Mouse (Mus musculus): ENCODE results near the gene Gadd45a. TPM values are rescaled to one million over a fixed set of nuclear protein-coding genes. Genes with fewer than 3 reads are reported as not detected.

The Gadd45a gene
- 15.1 and 17.6 TPM in 2 replicates for polyA plus RNA-seq (2015; fragmentation: Nextera tagmentation; extraction: Ambion mirVana)

DNA sequence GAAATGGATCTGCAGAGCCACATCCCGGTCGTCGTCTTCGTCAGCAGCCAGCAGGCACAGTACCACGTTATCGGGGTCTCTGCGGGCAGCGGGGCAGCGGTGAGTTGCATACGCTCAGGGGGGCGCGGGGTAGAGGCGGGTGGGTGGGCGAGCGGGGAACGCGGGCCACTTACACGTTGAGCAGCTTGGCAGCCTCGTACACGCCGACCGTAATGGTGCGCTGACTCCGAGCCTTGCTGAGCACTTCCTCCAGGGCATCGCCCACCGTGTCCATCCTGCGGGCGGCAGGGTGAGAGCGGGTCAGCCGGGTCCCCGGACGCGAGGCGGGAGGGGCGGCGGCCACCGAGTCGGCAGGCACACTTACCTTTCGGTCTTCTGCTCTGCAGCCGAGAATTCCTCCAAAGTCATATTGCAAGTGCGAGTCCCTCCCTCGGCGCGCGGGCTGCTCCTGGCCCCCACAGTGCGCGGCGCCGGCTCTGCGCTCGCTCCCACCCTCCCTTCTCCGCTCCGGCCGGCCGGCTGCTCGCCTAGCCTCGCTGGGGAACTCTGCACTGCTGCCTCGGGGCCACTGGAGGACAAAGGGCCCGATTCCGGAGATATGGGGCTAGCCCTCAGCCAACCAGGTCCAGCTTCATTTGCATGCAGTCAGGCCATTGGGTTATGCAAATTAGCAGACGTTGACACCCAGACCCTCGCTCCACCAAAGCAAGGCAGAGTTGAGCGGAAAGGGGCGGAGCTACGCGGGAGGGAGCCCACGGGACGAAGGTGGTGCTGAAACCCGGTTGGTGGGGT is at the start of gene Gadd45a:
Gene Gadd45a (minus strand): TSS at position 621 of the 792 bp plus-strand sequence.
- WGBS: under 1% methylated on average over 68 of the region's 69 CpGs
- Histone ChIP-seq H3K4me1 (ENCODE audit: control insufficient read depth, insufficient read depth, low read length) (peaks cover 21% of the 10 kb centered on the region), H3K9me3 (replicated peaks; ENCODE audit: control insufficient read depth, low read length, poor library complexity, severe bottlenecking) (no peaks in the 10 kb centered on the region)

GRCm38 (mm10) chr6:67085850-67086437 is 48.7 kb upstream of the Gadd45a start:
- Histone ChIP-seq H3K4me3 (ENCODE audit: low read depth, low read length) (no peak overlapping the region), H3K27me3 (ENCODE audit: control insufficient read depth, insufficient read depth, low read depth, low read length) (no peaks in the 10 kb centered on the region), H3K36me3 (ENCODE audit: control insufficient read depth, insufficient read depth, low read length) (no peaks in the 10 kb centered on the region), H3K4me1 (ENCODE audit: control insufficient read depth, insufficient read depth, low read length) (no peaks in the 10 kb centered on the region), H3K9me3 (replicated peaks; ENCODE audit: control insufficient read depth, low read length, poor library complexity, severe bottlenecking) (no peaks in the 10 kb centered on the region), H3K4me2 (ENCODE audit: low read length) (no peak overlapping the region), H3K27ac (ENCODE audit: low read length) (no peak overlapping the region), H3K9ac (ENCODE audit: low read depth, low read length) (no peak overlapping the region)
- no peak for ATAC-seq
- whole genome bisulfite sequencing: 93% methylated on average over 9 of the region's 9 CpGs

More for the DNA sequence above, at the start of gene Gadd45a:
- Histone ChIP-seq H3K27ac (ENCODE audit: low read length) (peak within 1 kb of the TSS; percentile 92), H3K9ac (ENCODE audit: low read depth, low read length) (peak within 1 kb of the TSS; percentile 84), H3K36me3 (ENCODE audit: control insufficient read depth, insufficient read depth, low read length) (no peaks in the 10 kb centered on the region), H3K27me3 (ENCODE audit: control insufficient read depth, insufficient read depth, low read depth, low read length) (no peaks in the 10 kb centered on the region; the same call in 1 of the 2 replicates), H3K4me3 (ENCODE audit: low read depth, low read length) (peak within 1 kb of the TSS; percentile 84), H3K4me2 (ENCODE audit: low read length) (peak within 1 kb of the TSS; percentile 65)
- ATAC-seq: peak; percentile 97

GRCm38 (mm10) chr6:67084465-67084864 is 47.2 kb upstream of the Gadd45a start:
- no peaks in the 10 kb centered on the region for H3K4me1 ChIP-seq (ENCODE audit: control insufficient read depth, insufficient read depth, low read length)
- WGBS: 91% methylated on average over 2 of the region's 2 CpGs
- no peak for ATAC-seq
- no peak overlapping the region for H3K9ac ChIP-seq (ENCODE audit: low read depth, low read length)
- no peaks in the 10 kb centered on the region for H3K36me3 ChIP-seq (ENCODE audit: control insufficient read depth, insufficient read depth, low read length)
- no peak overlapping the region for H3K4me3 ChIP-seq (ENCODE audit: low read depth, low read length)
- no peaks in the 10 kb centered on the region for H3K27me3 ChIP-seq (ENCODE audit: control insufficient read depth, insufficient read depth, low read depth, low read length)
- no peak overlapping the region for H3K4me2 ChIP-seq (ENCODE audit: low read length)
- no peak overlapping the region for H3K27ac ChIP-seq (ENCODE audit: low read length)
- no peaks in the 10 kb centered on the region for H3K9me3 ChIP-seq (replicated peaks; ENCODE audit: control insufficient read depth, low read length, poor library complexity, severe bottlenecking)

DNA sequence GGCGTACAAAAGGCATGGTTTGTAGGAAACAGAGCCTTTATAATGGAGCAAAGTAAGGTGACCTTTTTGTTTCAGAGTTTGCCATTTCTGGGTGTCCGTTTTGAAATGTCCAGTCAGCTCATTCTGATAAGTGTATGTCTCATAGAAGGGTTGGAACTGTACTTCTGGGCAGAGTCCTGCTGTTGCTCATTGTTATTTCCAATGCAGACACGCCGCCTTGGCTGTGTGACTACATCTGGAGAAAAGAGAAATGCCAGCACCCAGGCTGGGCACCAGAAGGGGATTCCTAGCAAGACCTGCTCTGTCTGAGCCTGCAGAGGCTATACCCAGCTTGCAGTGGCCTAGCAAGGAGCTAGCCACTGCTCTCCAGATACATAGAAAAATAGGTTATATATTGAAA is 43.9 kb upstream of the Gadd45a start:
- no peaks in the 10 kb centered on the region for H3K36me3 ChIP-seq (ENCODE audit: control insufficient read depth, insufficient read depth, low read length)
- H3K4me2 ChIP-seq (ENCODE audit: low read length): no peak overlapping the region
- no peak overlapping the region for H3K9ac ChIP-seq (ENCODE audit: low read depth, low read length)
- no peak overlapping the region for H3K27ac ChIP-seq (ENCODE audit: low read length)
- no peak for ATAC-seq
- H3K9me3 ChIP-seq (replicated peaks; ENCODE audit: control insufficient read depth, low read length, poor library complexity, severe bottlenecking): no peaks in the 10 kb centered on the region
- H3K4me1 ChIP-seq (ENCODE audit: control insufficient read depth, insufficient read depth, low read length): no peaks in the 10 kb centered on the region
- no peaks in the 10 kb centered on the region for H3K27me3 ChIP-seq (ENCODE audit: control insufficient read depth, insufficient read depth, low read depth, low read length)
- no peak overlapping the region for H3K4me3 ChIP-seq (ENCODE audit: low read depth, low read length)
- 85% methylated on average over 4 of the region's 4 CpGs for WGBS

DNA sequence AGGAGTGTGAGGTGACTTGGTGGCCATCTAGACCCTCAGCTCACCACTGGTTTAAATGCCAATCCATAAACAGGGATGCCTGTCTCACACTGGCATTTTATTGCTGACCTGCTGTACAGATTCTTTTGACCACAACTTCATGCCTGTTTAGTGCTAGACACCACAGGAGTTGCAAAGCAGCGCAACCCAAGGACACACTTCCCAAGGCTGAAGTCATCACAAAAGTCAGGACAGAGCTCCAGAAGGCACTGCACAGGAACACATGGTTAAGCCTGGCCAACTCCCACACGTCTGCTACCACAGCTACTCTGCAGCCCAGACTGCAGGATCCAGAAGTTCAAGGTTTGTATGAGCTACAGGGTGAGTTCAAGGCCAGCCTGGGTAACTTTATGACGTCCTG is 40.8 kb upstream of the Gadd45a start:
- Histone ChIP-seq H3K27ac (ENCODE audit: low read length) (no peak overlapping the region), H3K36me3 (ENCODE audit: control insufficient read depth, insufficient read depth, low read length) (no peaks in the 10 kb centered on the region), H3K9ac (ENCODE audit: low read depth, low read length) (no peak overlapping the region), H3K9me3 (replicated peaks; ENCODE audit: control insufficient read depth, low read length, poor library complexity, severe bottlenecking) (no peaks in the 10 kb centered on the region), H3K4me3 (ENCODE audit: low read depth, low read length) (no peak overlapping the region), H3K27me3 (ENCODE audit: control insufficient read depth, insufficient read depth, low read depth, low read length) (no peaks in the 10 kb centered on the region), H3K4me2 (ENCODE audit: low read length) (no peak overlapping the region), H3K4me1 (ENCODE audit: control insufficient read depth, insufficient read depth, low read length) (no peaks in the 10 kb centered on the region)
- no peak for ATAC-seq
- WGBS: 84% methylated on average over 3 of the region's 3 CpGs

DNA sequence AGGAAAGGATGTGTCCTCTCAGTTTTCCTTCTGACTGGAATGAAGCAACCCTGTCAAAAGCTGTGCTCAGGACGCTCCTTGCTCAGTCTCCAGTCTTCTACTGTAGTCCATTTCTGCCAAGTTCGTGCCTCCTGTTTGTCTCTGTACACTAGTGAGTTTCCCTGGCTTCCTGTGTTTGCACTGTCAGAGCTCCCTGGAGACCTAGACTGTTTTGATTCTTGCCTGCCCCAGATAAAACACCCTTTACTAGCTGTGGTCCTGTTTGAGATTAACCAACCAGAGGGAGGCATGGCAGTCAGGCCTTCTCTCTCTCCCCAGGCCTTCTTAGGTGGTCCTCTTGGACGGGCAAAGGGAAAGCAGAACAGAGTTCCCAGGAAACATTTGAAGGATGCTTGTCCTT is 40.2 kb upstream of the Gadd45a start:
- H3K36me3 ChIP-seq (ENCODE audit: control insufficient read depth, insufficient read depth, low read length): no peaks in the 10 kb centered on the region
- H3K4me3 ChIP-seq (ENCODE audit: low read depth, low read length): no peak overlapping the region
- H3K27ac ChIP-seq (ENCODE audit: low read length): no peak overlapping the region
- H3K9ac ChIP-seq (ENCODE audit: low read depth, low read length): no peak overlapping the region
- H3K4me2 ChIP-seq (ENCODE audit: low read length): no peak overlapping the region
- ATAC-seq: no peak
- H3K27me3 ChIP-seq (ENCODE audit: control insufficient read depth, insufficient read depth, low read depth, low read length): no peaks in the 10 kb centered on the region
- no peaks in the 10 kb centered on the region for H3K9me3 ChIP-seq (replicated peaks; ENCODE audit: control insufficient read depth, low read length, poor library complexity, severe bottlenecking)
- H3K4me1 ChIP-seq (ENCODE audit: control insufficient read depth, insufficient read depth, low read length): no peaks in the 10 kb centered on the region
- 56% methylated on average over 3 of the region's 3 CpGs for WGBS

DNA sequence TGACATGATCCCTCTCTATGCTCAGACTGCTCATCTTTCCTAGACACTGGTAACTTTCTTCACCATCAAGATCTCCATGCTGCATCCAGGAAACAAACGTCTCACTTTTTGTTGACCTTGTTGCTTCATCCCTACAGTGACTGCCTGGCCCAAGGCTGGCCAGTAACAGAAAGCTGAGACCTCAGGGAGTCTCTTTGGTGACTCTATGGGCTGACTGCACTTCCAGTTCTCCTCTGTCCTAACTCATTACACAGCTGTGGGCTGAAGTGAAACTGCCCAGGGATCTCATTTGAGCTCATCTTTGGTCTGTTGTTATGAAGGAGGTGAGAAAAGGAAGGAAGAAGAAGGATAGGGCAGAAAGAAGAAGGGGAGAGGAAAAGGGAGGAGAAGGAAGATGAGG is 39.1 kb upstream of the Gadd45a start:
- no peak for ATAC-seq
- Histone ChIP-seq H3K4me2 (ENCODE audit: low read length) (no peak overlapping the region), H3K4me1 (ENCODE audit: control insufficient read depth, insufficient read depth, low read length) (no peaks in the 10 kb centered on the region), H3K27ac (ENCODE audit: low read length) (no peak overlapping the region), H3K4me3 (ENCODE audit: low read depth, low read length) (no peak overlapping the region), H3K9me3 (replicated peaks; ENCODE audit: control insufficient read depth, low read length, poor library complexity, severe bottlenecking) (no peaks in the 10 kb centered on the region), H3K9ac (ENCODE audit: low read depth, low read length) (no peak overlapping the region), H3K36me3 (ENCODE audit: control insufficient read depth, insufficient read depth, low read length) (no peaks in the 10 kb centered on the region), H3K27me3 (ENCODE audit: control insufficient read depth, insufficient read depth, low read depth, low read length) (no peaks in the 10 kb centered on the region)
- WGBS: 79% methylated on average over 1 of the region's 1 CpGs

DNA sequence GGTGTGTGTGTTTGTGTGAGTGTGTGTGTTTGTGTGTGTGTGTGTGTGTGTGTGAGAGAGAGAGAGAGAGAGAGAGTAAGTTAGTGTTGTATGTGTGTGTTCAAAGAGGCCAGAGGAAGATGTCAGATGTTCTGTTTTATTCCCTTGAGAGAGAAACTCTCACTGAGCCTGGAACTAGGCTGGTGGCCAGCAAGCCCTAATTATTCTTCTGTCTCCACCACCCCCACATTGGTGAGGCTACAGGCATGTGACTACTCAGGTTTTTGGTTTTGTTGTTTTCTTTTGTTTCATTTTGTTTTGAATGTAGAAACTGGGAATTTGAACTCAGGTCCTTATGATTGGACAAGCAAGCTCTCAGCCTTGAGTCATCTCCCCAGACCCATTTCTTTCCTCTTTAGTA is 37.6 kb upstream of the Gadd45a start:
- H3K9me3 ChIP-seq (replicated peaks; ENCODE audit: control insufficient read depth, low read length, poor library complexity, severe bottlenecking): no peaks in the 10 kb centered on the region
- H3K4me3 ChIP-seq (ENCODE audit: low read depth, low read length): no peak overlapping the region
- H3K27ac ChIP-seq (ENCODE audit: low read length): no peak overlapping the region
- no peak overlapping the region for H3K4me2 ChIP-seq (ENCODE audit: low read length)
- no peaks in the 10 kb centered on the region for H3K27me3 ChIP-seq (ENCODE audit: control insufficient read depth, insufficient read depth, low read depth, low read length)
- no peak overlapping the region for H3K9ac ChIP-seq (ENCODE audit: low read depth, low read length)
- H3K4me1 ChIP-seq (ENCODE audit: control insufficient read depth, insufficient read depth, low read length): no peaks in the 10 kb centered on the region
- no peak for ATAC-seq
- H3K36me3 ChIP-seq (ENCODE audit: control insufficient read depth, insufficient read depth, low read length): no peaks in the 10 kb centered on the region

- WGBS: 88% methylated on average over 5 of the region's 5 CpGs
- Histone ChIP-seq H3K27ac (ENCODE audit: low read length) (no peak overlapping the region), H3K27me3 (ENCODE audit: control insufficient read depth, insufficient read depth, low read depth, low read length) (no peaks in the 10 kb centered on the region), H3K4me3 (ENCODE audit: low read depth, low read length) (no peak overlapping the region), H3K4me2 (ENCODE audit: low read length) (no peak overlapping the region), H3K4me1 (ENCODE audit: control insufficient read depth, insufficient read depth, low read length) (no peaks in the 10 kb centered on the region), H3K36me3 (ENCODE audit: control insufficient read depth, insufficient read depth, low read length) (no peaks in the 10 kb centered on the region), H3K9ac (ENCODE audit: low read depth, low read length) (no peak overlapping the region), H3K9me3 (replicated peaks; ENCODE audit: control insufficient read depth, low read length, poor library complexity, severe bottlenecking) (no peaks in the 10 kb centered on the region)
- no peak for ATAC-seq
Measured at GRCm38 (mm10) chr6:67073929-67074328, 36.7 kb upstream of the Gadd45a start.
